Comparison of ENCODE assay signal across 10 mouse cellular contexts in genomic region chr5:125136296-125136995, GRCm38 (mm10). TPM values are rescaled to one million over a fixed set of nuclear protein-coding genes. Genes with fewer than 3 reads are reported as not detected.
DNase-seq lines count a peak whose midpoint lies in the region; ATAC-seq and TF ChIP-seq lines count a peak whose summit lies in the region.
"Had no signal": no experiment of that assay in that cellular context is flagged by ENCODE, and none has a peak within 500 bp of the region (broad histone marks: within the 10 kb centered on the region; RNA-seq: fewer than 3 reads in every experiment).

No protein-coding gene starts in this region.

- no peak overlapping the region for H3K9ac ChIP-seq in lung, embryonic 15.5 days
- H3K9ac ChIP-seq in hindbrain, embryonic 16.5 days (ENCODE audit: low read depth, low read length) = no peak overlapping the region

- no peak overlapping the region for H3K4me3 ChIP-seq in heart, embryonic 10.5 days
- H3K4me3 ChIP-seq in lung, embryonic 15.5 days = no peak overlapping the region
- no peak overlapping the region for H3K4me3 ChIP-seq in hindbrain, embryonic 16.5 days (ENCODE audit: low read length)
- no peak overlapping the region for H3K4me3 ChIP-seq in olfactory bulb, adult 2 months (ENCODE audit: insufficient read depth, low read depth, low read length)

- peak overlapping the region; percentile 60 for H3K27ac ChIP-seq in heart, embryonic 10.5 days
- H3K27ac ChIP-seq in lung, embryonic 15.5 days = peak overlapping the region; percentile 68
- peak overlapping the region; percentile 8; the same call in 1 of the 2 replicates for H3K27ac ChIP-seq in hindbrain, embryonic 16.5 days (ENCODE audit: low read depth, low read length)
- H3K27ac ChIP-seq in olfactory bulb, adult 2 months (ENCODE audit: insufficient read depth, low read depth, low read length) = peak overlapping the region; percentile 23

- no peak for ATAC-seq in lung, embryonic 15.5 days (ENCODE audit: borderline replicate concordance, extremely low read depth, low FRiP score, low TSS enrichment)
- no peak for ATAC-seq in hindbrain, embryonic 16.5 days

- H3K36me3 ChIP-seq in heart, embryonic 10.5 days = 0 out of 2 replicates have a peak, but pooled peaks cover 6% of the 10 kb centered on the region
- no peaks in the 10 kb centered on the region for H3K36me3 ChIP-seq in lung, embryonic 15.5 days
- H3K36me3 ChIP-seq in hindbrain, embryonic 16.5 days (ENCODE audit: control insufficient read depth, insufficient read depth, low read length) = no peaks in the 10 kb centered on the region

- peaks cover 94% of the 10 kb centered on the region for H3K4me1 ChIP-seq in heart, embryonic 10.5 days
- peaks cover 84% of the 10 kb centered on the region for H3K4me1 ChIP-seq in lung, embryonic 15.5 days
- peaks cover 82% of the 10 kb centered on the region for H3K4me1 ChIP-seq in hindbrain, embryonic 16.5 days (ENCODE audit: control insufficient read depth, insufficient read depth, low read depth, low read length)
- peaks cover 91% of the 10 kb centered on the region for H3K4me1 ChIP-seq in olfactory bulb, adult 2 months (ENCODE audit: control insufficient read depth, insufficient read depth, low read length)

- H3K9me3 ChIP-seq in heart, embryonic 10.5 days = no peaks in the 10 kb centered on the region
- no peaks in the 10 kb centered on the region for H3K9me3 ChIP-seq in lung, embryonic 15.5 days
- no peaks in the 10 kb centered on the region for H3K9me3 ChIP-seq in hindbrain, embryonic 16.5 days (ENCODE audit: control insufficient read depth, low read length)

- H3K4me2 ChIP-seq in lung, embryonic 15.5 days = no peak overlapping the region
- H3K4me2 ChIP-seq in hindbrain, embryonic 16.5 days (ENCODE audit: low read length) = no peak overlapping the region

- no peak for DNase-seq in heart, embryonic 10.5 days (ENCODE audit: low spot score)
- DNase-seq in heart, adult 8-10 months (ENCODE audit: low spot score) = no peak
- no peak for DNase-seq in lung, postnatal 25 days (ENCODE audit: low spot score)
- DNase-seq in thymus, postnatal 4 days = no peak
- DNase-seq in gastrocnemius, postnatal 4 days (ENCODE audit: low spot score in 2 of 2) = no peak
- DNase-seq: cerebellum, adult 8-10 months; layer of hippocampus, postnatal 36 days had no signal

- no peak for TF ChIP-seq CTCF in olfactory bulb, adult 2 months (IDR thresholded peaks at IDR 0.05; ENCODE audit: insufficient read depth, low read depth, low read length)

- WGBS in heart, embryonic 10.5 days = 57% methylated on average over 5 of the region's 5 CpGs
- 39% methylated on average over 5 of the region's 5 CpGs for WGBS in lung, embryonic 15.5 days
- WGBS in hindbrain, embryonic 16.5 days = 57% methylated on average over 5 of the region's 5 CpGs
- WGBS in olfactory bulb, adult 2 months = 54% methylated on average over 5 of the region's 5 CpGs

- no peak for TF ChIP-seq POLR2A in olfactory bulb, adult 2 months (IDR thresholded peaks at IDR 0.05; ENCODE audit: insufficient read depth, low read depth, low read length)

- H3K27me3 ChIP-seq in heart, embryonic 10.5 days (ENCODE audit: insufficient read depth, poor library complexity, severe bottlenecking) = no peaks in the 10 kb centered on the region
- no peaks in the 10 kb centered on the region for H3K27me3 ChIP-seq in lung, embryonic 15.5 days
- no peaks in the 10 kb centered on the region for H3K27me3 ChIP-seq in hindbrain, embryonic 16.5 days (replicated peaks; ENCODE audit: control insufficient read depth, insufficient read depth, low read length)

RNA-seq across cellular contexts. Expression of gene Ncor2, which starts 42.6 kb away (rescaled TPM):
- polyA plus RNA-seq in heart, embryonic 10.5 days (2016; fragmentation: Nextera tagmentation; extraction: Ambion mirVana) = 17.8 and 23.3 TPM in 2 replicates
- 10 to 100 TPM; 81.6 to 92.4 (median 84.5) TPM for total RNA-seq in heart, adult 8-10 months (2022)
- polyA plus RNA-seq in lung, embryonic 15.5 days (2015; fragmentation: Nextera tagmentation; extraction: Ambion mirVana) = 28.7 and 30.5 TPM in 2 replicates
- 23.3 and 26.2 TPM in 2 replicates for polyA plus RNA-seq in hindbrain, embryonic 16.5 days (2015; fragmentation: Nextera tagmentation; extraction: Ambion mirVana)
- not detected in 2 replicates for polyA plus RNA-seq in olfactory bulb, adult 2 months (2012; ENCODE audit: insufficient read depth, insufficient read length, low replicate concordance, missing spikeins)
- total RNA-seq in gastrocnemius, postnatal 4 days (2021) = 100 to 1,000 TPM; 168 to 179 TPM

Comparison
In these comparisons a context has a peak if more than half of its experiments do, and no peak if none do; other contexts are left out.
1. H3K27ac ChIP-seq: peak in every context shown above with its lines; median percentile 68 in lung, embryonic 15.5 days; 60 in heart, embryonic 10.5 days; 23 in olfactory bulb, adult 2 months; 8 in hindbrain, embryonic 16.5 days.